Mouse (Mus musculus) thymus, adult 18-20 months (tissue): ENCODE results near the gene Scgb2b24.

Source experiments
- DNase-seq, 2 experiments: peaks; one replicate each; pipeline ENCODE4 v3.0.0; 2022; ENCODE audit warnings: mixed read lengths in 2 of 2

Scgb2b24 gene

GRCm38 (mm10) chr7:33739212-33739611 lies at the start of gene Scgb2b24:
TSS of gene Scgb2b24 (minus strand) at chr7:33739312.
- no peak for DNase-seq

DNA sequence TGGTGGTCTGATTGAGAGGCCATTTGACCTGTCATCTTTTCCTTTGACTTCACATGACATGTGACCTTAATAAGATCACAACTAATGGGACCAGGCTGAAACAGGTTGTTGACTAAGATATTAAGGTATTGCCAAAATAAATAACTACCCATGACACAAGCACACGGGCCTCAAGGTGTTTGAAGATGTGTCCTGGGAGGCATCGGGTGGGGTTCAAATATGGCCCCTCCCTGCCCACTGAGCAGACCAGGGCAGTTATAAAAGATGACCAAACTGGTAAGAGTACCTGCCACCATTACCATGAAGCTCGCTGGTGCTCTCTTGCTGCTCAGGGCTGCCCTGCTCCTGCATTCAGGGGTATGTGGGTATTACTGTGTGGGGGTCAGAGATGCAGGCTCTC lies 4.4 kb upstream of the Scgb2b24 start, which contains the start of gene Scgb1b24:
Scgb1b24 (plus strand) TSS at position 301 of the 400 bp plus-strand sequence.
- DNase-seq, result no peak

DNA sequence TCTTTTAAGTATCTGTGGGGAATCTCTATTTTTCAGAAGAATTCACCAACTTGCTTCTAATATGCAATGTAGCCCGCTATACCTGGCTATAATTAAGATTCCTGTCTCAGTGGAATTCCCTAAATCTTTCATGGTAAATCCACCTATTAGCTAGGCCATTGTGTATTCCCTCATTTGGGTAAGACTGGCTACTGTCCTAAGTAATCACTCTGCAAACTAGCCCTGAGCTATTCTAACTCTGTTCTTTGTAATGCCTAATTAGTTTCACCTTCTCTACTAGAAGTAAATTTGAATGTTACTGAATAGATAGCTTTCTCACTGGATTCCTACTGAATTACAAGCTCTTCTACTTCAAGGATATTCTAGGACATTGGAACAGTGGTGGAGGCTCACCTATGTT lies 49.2 kb downstream of the Scgb2b24 start:
- DNase-seq, result no peak
